In the genomic region with DNA sequence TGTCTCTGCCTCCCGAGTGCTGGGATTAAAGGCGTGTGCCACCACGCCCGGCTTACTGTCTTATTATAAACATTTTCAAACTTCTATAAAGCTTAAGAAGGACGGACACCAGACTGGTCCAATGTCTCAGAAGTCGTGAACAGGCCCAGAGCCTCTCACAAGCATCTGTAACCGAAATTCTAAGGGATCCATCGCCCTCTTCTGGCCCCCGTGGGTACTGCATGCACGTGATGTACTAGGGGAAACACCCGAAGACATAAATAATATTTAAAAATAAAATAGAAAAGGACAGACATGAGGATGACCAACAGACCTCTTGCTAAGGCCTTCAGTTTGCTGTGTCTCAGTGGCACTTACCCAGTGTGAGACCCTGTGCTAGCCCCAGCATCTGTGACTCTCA, we compare ENCODE assay signal across 9 mouse cellular contexts. TPM values are rescaled to one million over a fixed set of nuclear protein-coding genes. Genes with fewer than 3 reads are reported as not detected.
A peak's percentile ranks its signal among the peaks of the same experiment; 100 is the strongest.
DNase-seq lines count a peak whose midpoint lies in the region; ATAC-seq and TF ChIP-seq lines count a peak whose summit lies in the region.
"Had no signal": no experiment of that assay in that cellular context is flagged by ENCODE, and none has a peak within 500 bp of the region (broad histone marks: within the 10 kb centered on the region; RNA-seq: fewer than 3 reads in every experiment).

No protein-coding gene starts in this region.

- peak; percentile 46; the same call in 1 of the 2 replicates for ATAC-seq in monocyte, adult 5-6 weeks (replicated peaks; ENCODE audit: insufficient number of reproducible peaks, low FRiP score, low TSS enrichment, poor library complexity, severe bottlenecking)
- ATAC-seq in neural tube, embryonic 15.5 days (ENCODE audit: low FRiP score), result no peak

- peak; percentile 42 for TF ChIP-seq CTCF in kidney, adult 2 months (conservative IDR thresholded peaks at IDR 0.05; ENCODE audit: insufficient read depth, insufficient read length, low read depth, low read length)

- no peak for DNase-seq in kidney, adult 2 months
- no peak for DNase-seq in kidney, postnatal 14 days
- peak; percentile 40 to 65 for DNase-seq in CD8-positive naive resting alpha-beta T cell, adult 2 months (ENCODE audit: low read depth in 2 of 2, low spot score in 2 of 2)
- DNase-seq in T-cell, adult 2 months (ENCODE audit: low spot score), result peak; percentile 52
- no peak for DNase-seq in left cerebral cortex, postnatal 14 days (ENCODE audit: low spot score in 2 of 2)
- no peak for DNase-seq in heart, postnatal 25 days (ENCODE audit: low spot score)
- DNase-seq: layer of hippocampus, adult 9-11 months had no signal

- no peak overlapping the region for H3K4me2 ChIP-seq in neural tube, embryonic 15.5 days

- no peak overlapping the region for H3K4me3 ChIP-seq in kidney, adult 2 months (ENCODE audit: insufficient read depth, low read depth, low read length)
- H3K4me3 ChIP-seq in neural tube, embryonic 15.5 days (replicated peaks), result no peak overlapping the region

- WGBS in kidney, adult 2 months, result 84% methylated on average over 11 of the region's 11 CpGs
- 79% methylated on average over 11 of the region's 11 CpGs for WGBS in neural tube, embryonic 15.5 days

- no peak for TF ChIP-seq POLR2A in kidney, adult 2 months (IDR thresholded peaks at IDR 0.05; ENCODE audit: low read depth, low read length)

- H3K27ac ChIP-seq in kidney, adult 2 months (ENCODE audit: insufficient read depth, low read depth, low read length), result no peak overlapping the region
- no peak overlapping the region for H3K27ac ChIP-seq in neural tube, embryonic 15.5 days (replicated peaks)

- no peaks in the 10 kb centered on the region for H3K36me3 ChIP-seq in kidney, adult 2 months (ENCODE audit: control insufficient read depth, insufficient read depth, low read length)
- no peaks in the 10 kb centered on the region for H3K36me3 ChIP-seq in neural tube, embryonic 15.5 days

- H3K27me3 ChIP-seq in kidney, adult 2 months (replicated peaks; ENCODE audit: control insufficient read depth, insufficient read depth, low read length), result no peaks in the 10 kb centered on the region
- no peaks in the 10 kb centered on the region for H3K27me3 ChIP-seq in neural tube, embryonic 15.5 days (replicated peaks)

- 0 out of 2 replicates have a peak, but pooled peaks cover 4% of the 10 kb centered on the region for H3K9me3 ChIP-seq in neural tube, embryonic 15.5 days (replicated peaks)

- no peaks in the 10 kb centered on the region for H3K4me1 ChIP-seq in kidney, adult 2 months (ENCODE audit: control insufficient read depth, insufficient read depth, low read length)
- peaks cover 4% of the 10 kb centered on the region; the same call in 1 of the 2 replicates for H3K4me1 ChIP-seq in neural tube, embryonic 15.5 days

- intact Hi-C loops in left cerebral cortex, postnatal 14 days (cut with DNase I), result loop anchor here (5.0 to 10.0 kb wide), 3 partner anchors 53 to 130 kb away; partner anchors contain the start of gene Smg1
- intact Hi-C loops in heart, postnatal 25 days (cut with DNase I), result loop anchor here (5.0 kb wide), 2 partner anchors 103 to 138 kb away; no protein-coding TSS in a partner anchor

- no peak overlapping the region for H3K9ac ChIP-seq in neural tube, embryonic 15.5 days (replicated peaks)

RNA-seq across cellular contexts. Expression of gene Smg1, which starts 51.8 kb away (rescaled TPM):
- polyA plus RNA-seq in kidney, adult 2 months (2012; rRNA removed), result 15.5 and 17.8 TPM in 2 replicates
- total RNA-seq in monocyte, adult 5-6 weeks (2017), result 80.6 to 144 TPM (median 86.0 TPM) in 3 replicates
- polyA plus RNA-seq in neural tube, embryonic 15.5 days (2015; fragmentation: Nextera tagmentation; extraction: Ambion mirVana), result 18.1 and 19.4 TPM in 2 replicates
- total RNA-seq in left cerebral cortex, postnatal 14 days (2021), result 10 to 100 TPM; 61.1 to 67.2 TPM
- 10 to 100 TPM; 35.9 to 41.0 TPM for total RNA-seq in heart, postnatal 25 days (2021)

Comparison
In these comparisons a context has a peak if more than half of its experiments do, and no peak if none do; other contexts are left out.
1. DNase-seq: peak in CD8-positive naive resting alpha-beta T cell, adult 2 months (2 of 2) and T-cell, adult 2 months (single experiment); none in kidney, adult 2 months (single experiment), kidney, postnatal 14 days (single experiment), left cerebral cortex, postnatal 14 days (0 of 2) and heart, postnatal 25 days (single experiment).